Mouse (Mus musculus) embryonic fibroblast, embryonic 13.5 days (primary cell): ENCODE measurements at regions not wholly inside any gene's neighbourhood (a gene's known extent, or its start where the extent isn't known, plus 50 kb on each side); places are given as distances from the start of the nearest gene placed in this dataset.

Experiments
- CTCF ChIP-seq: IDR thresholded peaks from 2 replicates; pipeline ENCODE4 v1.5.1; 2011; ENCODE audit warnings: mild to moderate bottlenecking, control low read depth, low read length, moderate library complexity, borderline replicate concordance; ENCODE audit not compliant: insufficient read depth
- POLR2A ChIP-seq: IDR thresholded peaks from 2 replicates; pipeline ENCODE4 v1.6.1; 2011; ENCODE audit warnings: low read depth, mild to moderate bottlenecking, control low read depth, low read length, moderate library complexity

DNA sequence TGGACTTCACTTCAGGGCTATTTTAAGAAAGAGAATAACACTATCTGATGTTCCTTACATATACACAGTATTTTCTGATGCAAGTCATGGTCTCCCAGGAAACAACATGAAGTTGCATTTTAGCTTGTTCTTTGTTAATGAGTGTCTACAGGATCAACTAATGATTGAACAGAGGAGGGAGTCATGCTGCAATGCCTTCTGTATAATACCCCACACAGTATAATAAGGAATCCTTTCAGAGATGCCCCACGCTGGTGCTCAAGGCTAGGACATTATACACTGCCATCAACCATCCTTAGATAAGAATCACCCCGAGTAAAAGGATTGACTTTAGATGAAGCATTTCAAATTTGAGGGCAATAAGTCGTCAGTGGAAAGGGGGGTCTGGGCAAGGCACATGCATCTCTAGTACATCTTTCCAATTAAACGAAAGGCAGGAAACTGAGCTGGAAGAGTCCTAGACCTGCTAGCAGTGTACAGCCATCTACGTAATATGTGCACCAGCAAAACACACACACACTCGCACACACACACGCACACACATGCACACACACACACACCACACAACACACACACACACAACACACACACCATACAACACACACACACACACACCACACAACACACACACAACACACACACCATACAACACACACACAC, 252.6 kb upstream of the Rag2 start:
- no peak for TF ChIP-seq POLR2A
- TF ChIP-seq CTCF, result no peak
